Mouse (Mus musculus) intestine, embryonic 16.5 days (tissue): ENCODE data around the gene Arl10. TPM values are rescaled to one million over a fixed set of nuclear protein-coding genes. Genes with fewer than 3 reads are reported as not detected.
A peak's percentile ranks its signal among the peaks of the same experiment; 100 is the strongest.

Source experiments
- ATAC-seq: fragments of 200-750 bp; cut with Nextera tagmentation; 2 replicates; pipeline ENCODE4 v1.8.0; 2017; ENCODE audit warnings: moderate TSS enrichment, moderate library complexity
- H3K27ac ChIP-seq: fragments of 300-500 bp; sonication (generic); 2 replicates; pipeline ENCODE4 v1.5.1; 2014; ENCODE audit warnings: mild to moderate bottlenecking, low read length
- H3K27me3 ChIP-seq: fragments of 300-500 bp; sonication (generic); replicated peaks from 2 replicates; pipeline ENCODE4 v1.6.1; 2014; ENCODE audit warnings: low read length, control low read depth, mixed read lengths; ENCODE audit not compliant: control insufficient read depth, insufficient read depth
- H3K36me3 ChIP-seq: fragments of 300-500 bp; sonication (generic); 2 replicates; pipeline ENCODE4 v1.6.1; 2014; ENCODE audit warnings: low read length, control low read depth; ENCODE audit not compliant: control insufficient read depth, insufficient read depth
- H3K4me1 ChIP-seq: fragments of 300-500 bp; sonication (generic); 2 replicates; pipeline ENCODE4 v1.6.1; 2014; ENCODE audit warnings: low read length, control low read depth, mixed read lengths; ENCODE audit not compliant: control insufficient read depth, insufficient read depth
- H3K4me2 ChIP-seq: fragments of 300-500 bp; sonication (generic); 2 replicates; pipeline ENCODE4 v1.6.1; 2014; ENCODE audit warnings: low read depth, low read length, control low read depth
- H3K4me3 ChIP-seq: fragments of 300-500 bp; sonication (generic); 2 replicates; pipeline ENCODE4 v1.5.1; 2014; ENCODE audit warnings: mild to moderate bottlenecking, low read length
- H3K9ac ChIP-seq: fragments of 300-500 bp; sonication (generic); 2 replicates; pipeline ENCODE4 v1.6.1; 2014; ENCODE audit warnings: low read depth, low read length
- H3K9me3 ChIP-seq: fragments of 300-500 bp; sonication (generic); 2 replicates; pipeline ENCODE4 v1.6.1; 2016; ENCODE audit warnings: low read length, control low read depth; ENCODE audit not compliant: control insufficient read depth
- WGBS: fragments of 180-500 bp; shearing (Covaris S2); extraction: QIAGEN DNeasy Blood & Tissue Kit; methylation state at CpG from one replicate; pipeline ENCODE4 v1.1.7; 2014; 5-methylcytosine and 5-hydroxymethylcytosine counted together
- microRNA-seq: library from miRNA; unstranded; fragments of <30 nt; microRNA quantifications from one replicate; pipeline ENCODE4, GENCODE M21; 2016
- polyA plus RNA-seq: library from polyadenylated mRNA; unstranded; fragments of >200 nt; fragmentation: Nextera tagmentation; extraction: Ambion mirVana; gene quantifications from 2 replicates; pipeline ENCODE4 v1.2.1, GENCODE M21; 2015

Gene Arl10
- polyA plus RNA-seq, 1 experiment from 2014 or later, result 21.5 TPM

DNA sequence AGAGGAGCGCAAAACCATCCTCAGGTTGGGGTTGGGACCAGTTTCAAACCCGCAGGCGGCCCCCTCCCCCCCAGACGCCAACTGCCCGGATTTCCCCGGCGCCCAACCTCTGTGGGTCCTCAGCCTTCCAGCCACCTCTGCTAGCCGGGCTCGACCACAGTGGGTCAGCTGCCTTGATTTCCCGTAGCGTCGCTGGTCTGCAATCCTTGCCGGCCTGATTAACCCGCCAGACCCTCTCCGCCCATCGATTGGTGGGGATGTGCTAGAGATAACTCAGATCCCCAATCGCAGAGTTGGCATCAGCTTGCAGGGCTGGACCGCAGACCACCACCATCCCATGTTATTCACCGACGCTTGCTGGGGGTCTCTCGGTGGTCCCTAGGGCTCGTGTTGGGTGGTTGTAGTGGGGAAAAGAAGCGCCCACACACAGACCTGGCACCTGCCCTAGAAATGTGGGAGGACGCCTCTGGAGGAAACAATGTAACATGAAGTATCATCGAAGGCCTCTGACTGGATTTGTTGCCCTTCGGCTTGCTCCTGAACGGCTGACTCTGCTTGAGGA, 47.2 kb downstream of the Arl10 start:
- whole genome bisulfite sequencing, result under 1% methylated on average over 27 of the region's 27 CpGs
- ATAC-seq, result peak; percentile 76
- peak overlapping the region; percentile 98 for H3K9ac ChIP-seq

DNA sequence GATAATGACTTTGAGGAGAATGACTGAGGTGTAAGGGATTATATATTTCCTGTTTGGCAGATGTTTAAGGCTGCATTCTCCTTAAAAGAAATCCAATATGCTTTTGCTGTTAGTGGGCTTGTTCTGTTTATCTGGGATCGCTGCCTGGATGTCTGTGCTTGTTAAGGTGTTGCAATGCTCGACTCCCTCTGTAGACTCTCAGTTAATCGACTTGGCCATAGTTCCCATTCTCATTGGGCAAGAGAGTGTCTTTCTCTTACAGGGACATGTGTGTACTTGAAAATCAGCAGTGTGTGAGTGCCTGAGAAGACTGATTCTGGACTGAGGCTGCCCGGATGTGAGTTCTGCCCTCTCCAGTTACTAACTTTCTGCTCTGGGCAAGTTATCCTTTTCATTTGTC, 54.3 kb downstream of the Arl10 start:
- H3K27ac ChIP-seq, result no peak overlapping the region

More for the DNA sequence above, 47.2 kb downstream of the Arl10 start:
- H3K4me1 ChIP-seq, result peaks cover 13% of the 10 kb centered on the region
- peak overlapping the region; percentile 80 for H3K4me2 ChIP-seq
- peak overlapping the region; percentile 97 for H3K4me3 ChIP-seq
- no peaks in the 10 kb centered on the region for H3K36me3 ChIP-seq
- H3K27me3 ChIP-seq, result no peaks in the 10 kb centered on the region
- 0 out of 2 replicates have a peak, but pooled peaks cover 2% of the 10 kb centered on the region for H3K9me3 ChIP-seq
- H3K27ac ChIP-seq, result peak overlapping the region; percentile 78

More for the DNA sequence above, 54.3 kb downstream of the Arl10 start:
- no peak for ATAC-seq
- H3K27me3 ChIP-seq, result no peaks in the 10 kb centered on the region
- 0 out of 2 replicates have a peak, but pooled peaks cover 2% of the 10 kb centered on the region for H3K9me3 ChIP-seq
- 82% methylated on average over 4 of the region's 4 CpGs for WGBS
- H3K4me3 ChIP-seq, result no peak overlapping the region
- H3K4me1 ChIP-seq, result 0 out of 2 replicates have a peak, but pooled peaks cover 3% of the 10 kb centered on the region
- H3K36me3 ChIP-seq, result no peaks in the 10 kb centered on the region
- no peak overlapping the region for H3K4me2 ChIP-seq
- no peak overlapping the region for H3K9ac ChIP-seq

Small RNA genes within 50 kb of the gene (microRNA-seq; reads per million reads assigned to microRNA genes)
- not detected for gene Gm24195

Other genes with a start within 250 kb of the Arl10 start
- gene Cplx2, start 203.7 kb upstream of the Arl10 start, polyA plus RNA-seq, result 4.1 and 5.1 TPM in 2 replicates
- gene Thoc3, start 106.2 kb upstream of the Arl10 start, polyA plus RNA-seq, result 86.3 and 90.6 TPM in 2 replicates
- 5.0 and 5.1 TPM in 2 replicates for gene Simc1, start 71.2 kb upstream of the Arl10 start, polyA plus RNA-seq
- 126 and 127 TPM in 2 replicates for gene 4833439L19Rik, start 9.6 kb upstream of the Arl10 start, polyA plus RNA-seq
- gene Nop16, start 15.1 kb downstream of the Arl10 start, polyA plus RNA-seq, result 75.3 and 91.4 TPM in 2 replicates
- gene Higd2a, start 15.2 kb downstream of the Arl10 start, polyA plus RNA-seq, result 260 TPM in 2 replicates
- gene Cltb, start 36.3 kb downstream of the Arl10 start, polyA plus RNA-seq, result 80.1 and 87.4 TPM in 2 replicates
- 61.0 and 70.2 TPM in 2 replicates for gene Faf2, start 46.8 kb downstream of the Arl10 start, polyA plus RNA-seq
- 48.9 and 59.3 TPM in 2 replicates for gene Rnf44, start 118.9 kb downstream of the Arl10 start, polyA plus RNA-seq
- 64.2 and 94.9 TPM in 2 replicates for gene Cdhr2, start 126.4 kb downstream of the Arl10 start, polyA plus RNA-seq
- 0.15 and 0.16 TPM in 2 replicates for gene Gprin1, start 174.9 kb downstream of the Arl10 start, polyA plus RNA-seq
- 0.39 and 0.46 TPM in 2 replicates for gene Sncb, start 191.6 kb downstream of the Arl10 start, polyA plus RNA-seq
- not detected in 2 replicates for gene Eif4e1b, start 209.0 kb downstream of the Arl10 start, polyA plus RNA-seq
- 13.6 and 14.1 TPM in 2 replicates for gene Tspan17, start 214.4 kb downstream of the Arl10 start, polyA plus RNA-seq